Mouse (Mus musculus) frontal cortex, adult 2 months (tissue): ENCODE data around the gene Uhmk1. TPM values are rescaled to one million over a fixed set of nuclear protein-coding genes. Genes with fewer than 3 reads are reported as not detected.

Source experiments
- DNase-seq, 2 experiments: peaks; one replicate each; pipeline ENCODE4 v3.0.0; 2022; ENCODE audit warnings: low spot score in 1 of 2; ENCODE audit errors: extremely low spot score in 1 of 2
- polyA plus RNA-seq: library from polyadenylated mRNA; depleted of rRNA; stranded (reverse); fragments of >200 nt; gene quantifications from 2 replicates; pipeline ENCODE4 v1.2.3, GENCODE M21; 2012

Uhmk1 gene
- polyA plus RNA-seq, 1 experiment = 75.1 TPM

DNA sequence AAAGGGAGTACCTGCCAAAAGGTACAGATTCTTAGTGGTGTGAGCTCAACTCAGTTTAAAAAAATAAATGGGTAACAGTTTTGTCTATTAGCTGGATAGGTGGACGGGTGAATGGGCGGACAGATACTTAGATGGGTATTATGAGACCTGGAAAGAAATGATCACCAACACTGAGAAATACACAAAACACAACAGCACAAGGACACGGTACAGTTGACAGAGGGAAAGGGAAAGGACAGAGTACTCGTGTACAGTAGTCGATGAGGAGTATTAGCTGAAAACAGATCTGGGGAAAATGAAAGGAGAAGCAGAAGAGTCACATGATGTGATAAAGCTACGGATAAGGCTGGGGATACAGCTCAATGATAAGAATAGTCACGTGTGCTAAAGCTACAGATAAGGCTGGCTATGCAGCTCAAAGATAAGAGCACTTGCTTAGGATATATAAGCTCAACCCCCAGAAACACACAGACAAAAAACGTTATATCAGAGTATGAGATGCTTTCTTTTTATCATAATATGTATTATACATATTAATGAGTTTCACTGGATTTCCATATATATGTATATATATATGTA, 38.4 kb downstream of the Uhmk1 start:
- no peak for DNase-seq

GRCm38 (mm10) chr1:170175848-170176247, 39.3 kb downstream of the Uhmk1 start:
- DNase-seq = no peak

DNA sequence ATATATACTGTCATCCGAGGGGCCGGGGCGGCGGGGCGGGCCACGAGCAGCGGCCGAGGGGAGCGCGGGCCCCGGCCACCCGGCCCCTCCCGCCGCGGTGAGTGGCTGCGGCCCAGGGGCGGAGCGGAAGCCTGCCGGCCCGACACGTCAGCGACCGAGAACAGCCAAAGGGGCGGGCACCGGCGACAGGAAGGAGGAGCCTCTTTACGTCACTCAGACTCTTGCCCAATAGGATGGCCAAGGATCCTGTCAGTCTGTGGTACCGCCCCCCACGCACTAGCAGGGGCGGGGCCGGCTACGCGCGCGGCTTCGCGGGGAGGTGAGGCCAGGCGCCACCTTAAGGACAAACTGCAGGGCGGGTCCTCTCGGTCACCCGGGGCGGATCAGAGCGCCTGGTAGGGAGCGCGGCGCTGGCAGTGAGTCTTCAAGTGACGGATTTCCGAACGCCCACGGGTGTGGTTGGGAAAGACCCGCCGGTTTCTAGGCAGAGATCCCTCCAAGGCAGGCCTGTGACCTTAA, 40.3 kb downstream of the Uhmk1 start, which contains the start of gene Uap1:
TSS of gene Uap1 (minus strand) at position 144 of the 519 bp plus-strand sequence.
- DNase-seq = peak; percentile 97 to 98

GRCm38 (mm10) chr1:170173991-170174813, 41.0 kb downstream of the Uhmk1 start:
- peak; percentile 17 to 32 for DNase-seq

- DNase-seq = no peak
These were observed 47.4 kb downstream of the Uhmk1 start for GRCm38 (mm10) chr1:170167781-170168180.

DNA sequence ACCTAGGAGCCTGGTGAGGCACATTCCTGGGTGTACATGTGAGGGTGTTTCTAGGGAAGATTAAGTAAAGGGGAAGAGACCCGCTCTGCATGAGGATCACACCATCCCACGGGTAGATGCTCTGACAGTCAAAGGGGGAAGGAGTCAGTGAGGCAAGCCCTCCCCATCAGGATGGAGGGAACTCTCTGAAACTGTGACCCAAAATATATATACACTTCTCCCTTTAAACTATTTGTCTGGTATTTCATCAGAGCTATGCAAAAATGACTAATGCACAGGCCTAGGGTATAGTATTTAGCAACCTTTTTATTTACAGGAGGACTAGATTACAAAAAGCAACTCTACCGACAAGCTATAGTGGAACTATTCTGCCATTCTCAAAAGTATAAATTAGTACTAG, 50.3 kb downstream of the Uhmk1 start:
- DNase-seq = no peak

DNA sequence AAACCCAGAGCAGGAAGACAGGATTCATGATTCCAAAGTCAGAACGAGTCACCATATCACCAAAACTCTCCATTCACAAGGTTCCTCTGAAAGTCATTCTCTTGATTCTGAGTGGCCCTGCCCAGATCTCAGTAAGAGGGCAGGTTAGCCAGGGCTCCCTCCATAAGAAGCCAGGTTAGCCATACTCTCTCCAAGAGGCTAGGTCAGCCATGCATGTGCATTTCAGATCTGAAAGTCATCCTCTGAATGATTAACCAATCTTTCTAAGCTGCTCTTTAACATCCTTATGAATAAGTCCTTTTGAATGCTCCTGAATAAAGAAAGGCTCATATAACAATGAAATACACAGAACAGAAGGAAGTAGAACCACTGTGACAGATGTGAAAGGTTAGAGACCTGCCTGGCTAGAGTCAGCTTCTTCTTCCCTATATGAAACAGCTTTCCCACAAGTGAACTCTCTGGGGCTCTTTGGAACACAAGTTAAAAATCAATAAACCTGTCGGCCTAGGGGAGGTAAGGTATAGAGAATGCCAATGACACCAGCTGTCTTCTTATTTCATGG, 51.1 kb downstream of the Uhmk1 start:
- no peak for DNase-seq

GRCm38 (mm10) chr1:170163398-170163943, 51.7 kb downstream of the Uhmk1 start:
- DNase-seq = no peak

DNA sequence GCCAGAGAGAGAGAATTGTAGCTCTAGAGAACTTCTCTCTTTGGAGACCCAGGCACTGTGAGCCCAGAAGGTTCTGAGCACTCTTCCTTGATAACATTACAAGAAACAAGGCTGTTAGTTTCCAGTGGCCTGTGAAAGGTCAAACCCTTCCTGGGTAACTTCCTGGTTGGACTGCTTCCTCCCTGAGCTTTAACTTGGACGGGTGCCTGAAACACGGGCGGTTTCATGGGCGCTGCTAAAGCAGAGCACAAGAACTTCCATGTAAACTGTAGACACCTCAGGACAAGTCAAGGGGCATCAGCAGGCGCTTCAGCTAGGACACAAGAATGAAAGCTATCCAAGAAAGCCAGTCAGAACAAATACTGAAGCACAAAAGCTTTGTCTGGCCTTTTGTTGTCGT, 53.3 kb downstream of the Uhmk1 start:
- DNase-seq = no peak

DNA sequence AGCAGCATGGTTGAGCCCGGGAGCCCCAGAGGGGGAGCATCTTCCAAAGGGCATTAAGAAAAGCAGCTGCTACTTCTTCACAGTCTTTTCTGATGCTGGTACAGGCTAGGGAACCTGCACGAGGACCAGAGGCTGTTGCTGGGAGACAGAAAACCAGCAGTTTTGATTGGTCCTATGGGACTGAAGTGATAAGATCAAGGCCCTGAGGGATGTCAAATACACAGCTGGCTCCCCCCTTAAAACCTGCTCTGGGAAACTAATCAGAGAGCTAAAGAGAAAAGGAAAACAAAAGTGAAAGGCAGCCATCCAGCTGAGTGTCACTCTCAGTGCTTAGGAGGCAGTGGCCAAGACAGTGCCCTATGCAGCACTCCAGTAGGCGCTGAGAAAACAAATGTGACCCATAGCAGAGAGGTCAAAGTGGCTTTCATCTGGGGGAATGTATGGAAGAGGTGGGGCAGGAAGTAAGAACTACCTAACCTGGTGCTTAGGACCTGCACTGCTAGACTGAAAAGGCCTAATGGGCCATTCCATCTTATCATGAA, 54.7 kb downstream of the Uhmk1 start:
- no peak for DNase-seq

- no peak for DNase-seq
These were observed 55.5 kb downstream of the Uhmk1 start for GRCm38 (mm10) chr1:170159707-170160106.

- no peak for DNase-seq
These were observed 59.4 kb downstream of the Uhmk1 start for GRCm38 (mm10) chr1:170155761-170156160.

- DNase-seq = no peak
These were observed 59.9 kb downstream of the Uhmk1 start for GRCm38 (mm10) chr1:170155298-170155697.

DNA sequence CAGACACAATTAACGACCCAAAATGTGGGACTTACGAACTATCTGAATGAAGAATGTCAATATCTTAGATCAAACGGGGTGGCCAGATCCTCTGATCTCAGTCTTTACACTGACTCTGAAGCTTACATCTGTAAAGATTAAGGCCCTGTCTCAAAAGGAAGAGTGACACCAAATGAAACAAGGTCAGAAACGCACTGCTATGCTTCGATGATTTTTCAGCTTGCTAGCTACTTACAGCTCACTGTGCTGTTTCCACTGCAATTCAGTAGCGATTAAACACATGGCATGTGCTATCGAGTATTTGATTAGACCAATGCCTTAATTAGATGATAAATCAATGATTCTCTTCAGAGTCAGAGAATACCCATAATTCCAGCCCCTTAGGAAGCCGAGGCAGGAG, 61.2 kb downstream of the Uhmk1 start:
- DNase-seq = no peak

DNA sequence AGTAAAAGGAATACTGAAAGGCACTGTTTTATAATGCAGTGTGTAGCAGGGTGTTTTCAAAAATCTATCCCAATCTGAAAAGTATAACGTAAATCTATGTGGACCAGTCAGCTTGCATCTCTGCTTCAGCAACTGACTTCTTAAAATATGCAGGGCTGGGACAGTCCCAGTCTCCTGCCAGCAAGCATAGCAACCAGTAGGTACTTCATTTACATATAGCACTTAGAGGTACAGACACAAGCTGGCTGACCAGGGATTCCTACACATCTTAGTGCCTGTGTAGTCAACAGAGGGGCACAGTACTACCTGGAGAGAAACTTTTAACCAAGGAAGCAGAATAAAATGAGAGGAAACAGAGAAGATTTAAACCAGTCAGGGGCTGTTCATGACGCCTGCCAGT, 62.6 kb downstream of the Uhmk1 start:
- no peak for DNase-seq

- no peak for DNase-seq
These were observed 64.3 kb downstream of the Uhmk1 start for GRCm38 (mm10) chr1:170150870-170151269.

DNA sequence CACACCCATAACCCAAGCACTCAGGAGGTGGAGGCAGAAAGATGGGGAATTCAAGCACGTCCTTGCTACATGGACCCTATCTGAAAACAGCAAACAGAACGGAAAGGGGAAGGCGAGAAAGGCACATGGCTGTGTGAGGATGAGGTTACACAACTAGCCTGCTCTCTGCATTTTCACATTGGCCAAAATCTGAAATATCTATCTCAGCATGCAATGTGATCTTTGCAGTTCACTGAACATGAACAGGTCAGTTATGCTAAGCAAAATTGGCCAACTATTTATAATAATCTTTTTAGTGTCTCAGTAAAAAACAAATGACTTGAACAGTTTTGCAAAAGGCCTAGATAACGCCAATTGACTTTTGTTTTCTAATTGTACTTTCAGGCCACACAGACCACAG, 65.4 kb downstream of the Uhmk1 start:
- no peak for DNase-seq

DNA sequence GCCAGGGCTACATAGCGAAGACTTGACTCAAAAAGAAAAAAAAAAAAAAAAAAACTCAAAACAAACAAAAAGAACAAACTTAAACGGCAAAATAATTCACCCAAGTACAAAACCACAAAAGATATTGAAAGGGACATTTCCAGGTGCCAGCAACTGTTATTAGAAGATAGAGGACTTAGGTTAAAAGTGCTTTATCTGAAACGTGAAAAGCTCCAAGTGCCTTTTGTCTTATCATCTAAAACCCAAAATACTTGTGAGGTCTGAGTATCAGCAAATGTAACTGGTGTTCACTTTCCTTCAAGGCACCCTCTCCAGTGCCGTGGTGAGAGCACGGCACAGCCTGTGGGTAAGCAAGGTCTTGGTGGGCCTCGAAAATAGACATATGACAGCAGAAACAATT, 66.7 kb downstream of the Uhmk1 start:
- no peak for DNase-seq

GRCm38 (mm10) chr1:170147651-170148448, 67.3 kb downstream of the Uhmk1 start:
- no peak for DNase-seq

- DNase-seq = no peak
These were observed 69.6 kb downstream of the Uhmk1 start for GRCm38 (mm10) chr1:170145606-170146005.
